Mouse (Mus musculus) brain, adult 2 months (tissue): Measurements from ENCODE around the gene Kcnj16.

Experiments used
- DNase-seq: peaks from one replicate; pipeline ENCODE4 v3.0.0; 2011; ENCODE audit warnings: low read depth, low spot score

Kcnj16 gene

GRCm38 (mm10) chr11:111054854-111055822 lies 87.3 kb downstream of the Kcnj16 start:
- DNase-seq = peak; percentile 69

- DNase-seq = peak; percentile 70
Observed at GRCm38 (mm10) chr11:111056030-111056429, 88.2 kb downstream of the Kcnj16 start.

- DNase-seq = no peak
Observed at GRCm38 (mm10) chr11:111057435-111057834, 89.6 kb downstream of the Kcnj16 start.

GRCm38 (mm10) chr11:111059440-111059839 lies 91.6 kb downstream of the Kcnj16 start:
- DNase-seq = peak; percentile 46

- no peak for DNase-seq
Observed at GRCm38 (mm10) chr11:111060216-111060615, 92.4 kb downstream of the Kcnj16 start.

- peak; percentile 85 for DNase-seq
Observed at GRCm38 (mm10) chr11:111064751-111065527, 97.1 kb downstream of the Kcnj16 start.

GRCm38 (mm10) chr11:111065635-111066298 lies 97.9 kb downstream of the Kcnj16 start, which contains the start of gene Kcnj2:
Gene Kcnj2, plus strand, starts transcription at chr11:111066164.
- peak; percentile 96 for DNase-seq

- DNase-seq = peak; percentile 70
Observed at GRCm38 (mm10) chr11:111066299-111066691, 98.5 kb downstream of the Kcnj16 start.

- peak; percentile 45 for DNase-seq
Observed at GRCm38 (mm10) chr11:111067787-111068186, 100.0 kb downstream of the Kcnj16 start.

- DNase-seq = no peak
Observed at GRCm38 (mm10) chr11:111070460-111070859, 102.6 kb downstream of the Kcnj16 start.

GRCm38 (mm10) chr11:111074131-111074530 lies 106.3 kb downstream of the Kcnj16 start:
- no peak for DNase-seq
